9 mouse cellular contexts compared by ENCODE assay signal in the genomic region with DNA sequence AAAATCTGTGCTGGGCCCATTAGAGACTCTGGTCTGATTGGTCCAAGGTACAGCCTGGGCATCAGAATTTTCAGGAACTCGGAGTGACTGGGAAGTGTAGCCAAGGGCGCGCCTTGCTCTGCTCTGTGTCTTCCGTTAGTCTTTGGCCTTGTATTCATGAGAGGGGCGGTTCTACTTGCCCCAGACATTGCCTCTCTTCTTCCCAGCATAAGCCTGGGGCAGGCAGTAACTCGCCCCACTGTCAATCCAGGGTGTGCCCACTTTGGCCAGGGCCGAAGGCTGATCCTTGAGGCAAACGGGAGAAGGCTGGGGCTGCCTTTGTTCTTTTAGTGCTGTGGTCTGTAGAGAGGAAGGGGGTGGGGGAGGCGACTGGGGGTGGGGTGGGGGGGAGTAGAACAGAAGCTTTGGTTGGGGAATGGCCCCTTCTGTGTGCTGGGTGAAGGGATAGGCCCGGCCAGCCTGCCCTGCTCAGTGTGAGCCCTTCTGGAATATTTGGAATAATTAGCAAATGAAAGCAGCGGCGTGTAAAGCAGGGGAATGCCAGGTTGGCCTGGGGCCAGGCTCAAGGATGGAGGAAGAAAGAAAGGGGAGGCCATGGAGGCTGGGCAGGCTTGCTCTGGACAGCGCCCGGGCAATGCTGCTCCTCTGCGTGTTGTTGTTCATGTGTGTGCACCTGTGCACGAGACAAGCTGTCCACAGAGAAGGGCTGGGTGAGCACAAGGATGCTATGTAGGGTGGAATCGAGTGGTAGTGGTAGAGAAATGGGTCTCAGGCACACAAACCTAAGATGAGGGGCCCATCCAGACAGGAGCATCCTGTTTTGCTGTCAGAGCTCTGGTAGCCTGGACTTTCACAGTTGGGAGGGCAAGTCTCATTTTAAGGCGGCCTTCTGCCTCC. TPM values are rescaled to one million over a fixed set of nuclear protein-coding genes. Genes with fewer than 3 reads are reported as not detected.
DNase-seq lines count a peak whose midpoint lies in the region; ATAC-seq and TF ChIP-seq lines count a peak whose summit lies in the region.
"Had no signal": no experiment of that assay in that cellular context is flagged by ENCODE, and none has a peak within 500 bp of the region (broad histone marks: within the 10 kb centered on the region; RNA-seq: fewer than 3 reads in every experiment).

No protein-coding gene starts in this region.

- peaks cover 20% of the 10 kb centered on the region for H3K27me3 ChIP-seq in E14TG2a.4 (ENCODE audit: insufficient read depth, low read length)
- peaks cover 22% of the 10 kb centered on the region for H3K27me3 ChIP-seq in hindbrain, embryonic 12.5 days
- peaks cover 19% of the 10 kb centered on the region for H3K27me3 ChIP-seq in lung, embryonic 15.5 days

- TF ChIP-seq CTCF in E14TG2a.4 (conservative IDR thresholded peaks at IDR 0.05; ENCODE audit: low read length): no peak

- WGBS in hindbrain, embryonic 12.5 days: 36% methylated on average over 18 of the region's 18 CpGs
- WGBS in lung, embryonic 15.5 days: 55% methylated on average over 17 of the region's 18 CpGs

- 0 out of 2 replicates have a peak overlapping the region, but pooled peaks have one; percentile 18 for H3K9ac ChIP-seq in hindbrain, embryonic 12.5 days
- no peak overlapping the region for H3K9ac ChIP-seq in lung, embryonic 15.5 days
- H3K9ac ChIP-seq: liver, embryonic 13.5 days had no signal

- peak overlapping the region; percentile 39 for H3K4me3 ChIP-seq in E14TG2a.4 (replicated peaks; ENCODE audit: low read length)
- H3K4me3 ChIP-seq in hindbrain, embryonic 12.5 days: no peak overlapping the region
- no peak overlapping the region for H3K4me3 ChIP-seq in lung, embryonic 15.5 days
- H3K4me3 ChIP-seq: liver, embryonic 13.5 days had no signal

- H3K4me2 ChIP-seq in hindbrain, embryonic 12.5 days (replicated peaks): no peak overlapping the region
- H3K4me2 ChIP-seq in lung, embryonic 15.5 days: no peak overlapping the region
- H3K4me2 ChIP-seq: liver, embryonic 13.5 days had no signal

- no peak for ATAC-seq in cerebellum, adult (ENCODE audit: insufficient number of reproducible peaks, low FRiP score, low TSS enrichment)
- peak; percentile 80 for ATAC-seq in hindbrain, embryonic 12.5 days (ENCODE audit: low FRiP score)
- 0 out of 2 replicates have a peak, but pooled peaks have one; percentile 23 for ATAC-seq in lung, embryonic 15.5 days (ENCODE audit: borderline replicate concordance, extremely low read depth, low FRiP score, low TSS enrichment)

- DNase-seq in cerebellum, postnatal 14 days: peak; percentile 72 to 85
- no peak for DNase-seq in thymus, postnatal 25 days
- no peak for DNase-seq in thymus, postnatal 14 days
- DNase-seq in thymus, postnatal 0 days (ENCODE audit: low spot score): no peak
- DNase-seq: liver, embryonic 13.5 days had no signal

- peak overlapping the region; percentile 75 for H3K27ac ChIP-seq in hindbrain, embryonic 12.5 days
- H3K27ac ChIP-seq in lung, embryonic 15.5 days: peak overlapping the region; percentile 41; the same call in 1 of the 2 replicates
- H3K27ac ChIP-seq: liver, embryonic 13.5 days had no signal

- peaks cover 97% of the 10 kb centered on the region for H3K4me1 ChIP-seq in E14TG2a.4 (replicated peaks; ENCODE audit: low read depth, low read length)
- H3K4me1 ChIP-seq in hindbrain, embryonic 12.5 days: peaks cover 57% of the 10 kb centered on the region
- H3K4me1 ChIP-seq in lung, embryonic 15.5 days: peaks cover 21% of the 10 kb centered on the region

- no peaks in the 10 kb centered on the region for H3K9me3 ChIP-seq in E14TG2a.4 (ENCODE audit: low read length)
- H3K9me3 ChIP-seq in hindbrain, embryonic 12.5 days (replicated peaks): no peaks in the 10 kb centered on the region
- H3K9me3 ChIP-seq in lung, embryonic 15.5 days: no peaks in the 10 kb centered on the region
- H3K9me3 ChIP-seq: liver, embryonic 13.5 days had no signal

- H3K36me3 ChIP-seq in E14TG2a.4 (ENCODE audit: insufficient read depth, low read length): no peaks in the 10 kb centered on the region
- H3K36me3 ChIP-seq in hindbrain, embryonic 12.5 days: no peaks in the 10 kb centered on the region
- no peaks in the 10 kb centered on the region for H3K36me3 ChIP-seq in lung, embryonic 15.5 days
- H3K36me3 ChIP-seq: liver, embryonic 13.5 days had no signal

RNA-seq across cellular contexts. Expression of a gene that starts 5.6 kb away (rescaled TPM):
- polyA plus RNA-seq in hindbrain, embryonic 12.5 days (2016; fragmentation: Nextera tagmentation; extraction: Ambion mirVana): 27.2 and 28.2 TPM in 2 replicates
- polyA plus RNA-seq in lung, embryonic 15.5 days (2015; fragmentation: Nextera tagmentation; extraction: Ambion mirVana): 21.1 and 21.2 TPM in 2 replicates
- 1.3 and 1.5 TPM in 2 replicates for polyA plus RNA-seq in thymus, postnatal 0 days (2015; fragmentation: Nextera tagmentation; extraction: Ambion mirVana)

RNA-seq across cellular contexts. Expression of a gene that starts 22.5 kb away (rescaled TPM):
- 82.8 and 89.1 TPM in 2 replicates for polyA plus RNA-seq in hindbrain, embryonic 12.5 days (2016; fragmentation: Nextera tagmentation; extraction: Ambion mirVana)
- polyA plus RNA-seq in lung, embryonic 15.5 days (2015; fragmentation: Nextera tagmentation; extraction: Ambion mirVana): 58.4 and 63.5 TPM in 2 replicates
- 73.0 and 74.5 TPM in 2 replicates for polyA plus RNA-seq in thymus, postnatal 0 days (2015; fragmentation: Nextera tagmentation; extraction: Ambion mirVana)

RNA-seq across cellular contexts. Expression of a gene that starts 48.8 kb away (rescaled TPM):
- polyA plus RNA-seq in hindbrain, embryonic 12.5 days (2016; fragmentation: Nextera tagmentation; extraction: Ambion mirVana): 0.53 and 0.56 TPM in 2 replicates
- polyA plus RNA-seq in lung, embryonic 15.5 days (2015; fragmentation: Nextera tagmentation; extraction: Ambion mirVana): 0.07 and 0.24 TPM in 2 replicates
- polyA plus RNA-seq in thymus, postnatal 0 days (2015; fragmentation: Nextera tagmentation; extraction: Ambion mirVana): 0.49 and 0.59 TPM in 2 replicates
- polyA plus RNA-seq: liver, embryonic 13.5 days had no signal

RNA-seq across cellular contexts. Expression of a gene that starts 55.5 kb away (rescaled TPM):
- 85.2 and 88.0 TPM in 2 replicates for polyA plus RNA-seq in hindbrain, embryonic 12.5 days (2016; fragmentation: Nextera tagmentation; extraction: Ambion mirVana)
- polyA plus RNA-seq in lung, embryonic 15.5 days (2015; fragmentation: Nextera tagmentation; extraction: Ambion mirVana): 89.8 and 95.4 TPM in 2 replicates
- 86.4 and 89.0 TPM in 2 replicates for polyA plus RNA-seq in thymus, postnatal 0 days (2015; fragmentation: Nextera tagmentation; extraction: Ambion mirVana)

Comparison
In these comparisons a context has a peak if more than half of its experiments do, and no peak if none do; other contexts are left out.
1. DNase-seq: peak in cerebellum, postnatal 14 days (2 of 2); none in thymus, postnatal 25 days (single experiment), thymus, postnatal 14 days (single experiment) and thymus, postnatal 0 days (single experiment).